In genomic region chrX:140280016-140280415, GRCm38 (mm10) we compare ENCODE assay signal across 9 mouse cellular contexts.
A peak's percentile ranks its signal among the peaks of the same experiment; 100 is the strongest.
DNase-seq lines count a peak whose midpoint lies in the region; ATAC-seq and TF ChIP-seq lines count a peak whose summit lies in the region.
"Had no signal": no experiment of that assay in that cellular context is flagged by ENCODE, and none has a peak within 500 bp of the region (broad histone marks: within the 10 kb centered on the region; RNA-seq: fewer than 3 reads in every experiment).

No protein-coding gene starts in this region.

- 19% methylated on average over 12 of the region's 12 CpGs for WGBS in intestine, embryonic 14.5 days
- 11% methylated on average over 12 of the region's 12 CpGs for WGBS in intestine, embryonic 16.5 days
- 15% methylated on average over 12 of the region's 12 CpGs for WGBS in liver, embryonic 14.5 days (ENCODE audit: insufficient replicate concordance)

- no peak for ATAC-seq in intestine, embryonic 14.5 days (replicated peaks; ENCODE audit: low FRiP score, low TSS enrichment, low read depth)
- ATAC-seq in intestine, embryonic 16.5 days = no peak
- ATAC-seq in liver, embryonic 14.5 days (ENCODE audit: insufficient read depth) = no peak
- ATAC-seq: Patski had no signal

- H3K4me2 ChIP-seq in intestine, embryonic 14.5 days (ENCODE audit: low read length) = peak overlapping the region; percentile 13; the same call in 1 of the 2 replicates
- no peak overlapping the region for H3K4me2 ChIP-seq in intestine, embryonic 16.5 days (ENCODE audit: low read depth, low read length)
- H3K4me2 ChIP-seq in liver, embryonic 14.5 days (ENCODE audit: low read depth) = no peak overlapping the region

- TF ChIP-seq EP300 in liver, embryonic 14.5 days (IDR thresholded peaks at IDR 0.05; ENCODE audit: low read depth) = no peak

- peaks cover 64% of the 10 kb centered on the region for H3K27me3 ChIP-seq in intestine, embryonic 14.5 days (replicated peaks; ENCODE audit: control insufficient read depth, insufficient read depth, low read length)
- peaks cover 43% of the 10 kb centered on the region for H3K27me3 ChIP-seq in intestine, embryonic 16.5 days (replicated peaks; ENCODE audit: control insufficient read depth, insufficient read depth, low read length)
- H3K27me3 ChIP-seq in liver, embryonic 14.5 days (ENCODE audit: control insufficient read depth, insufficient read depth, low read length) = peaks cover 22% of the 10 kb centered on the region

- no peaks in the 10 kb centered on the region for H3K4me1 ChIP-seq in intestine, embryonic 14.5 days (replicated peaks; ENCODE audit: control insufficient read depth, insufficient read depth, low read length)
- no peaks in the 10 kb centered on the region for H3K4me1 ChIP-seq in intestine, embryonic 16.5 days (ENCODE audit: control insufficient read depth, insufficient read depth, low read length)
- no peaks in the 10 kb centered on the region; the same call in 1 of the 2 replicates for H3K4me1 ChIP-seq in cortical plate, adult 2 months (ENCODE audit: control insufficient read depth, insufficient read depth, low read length)
- no peaks in the 10 kb centered on the region for H3K4me1 ChIP-seq in liver, embryonic 14.5 days (replicated peaks; ENCODE audit: control insufficient read depth in 2 of 2, insufficient read depth in 2 of 2, low read length in 1 of 2)

- DNase-seq in intestine, embryonic 14.5 days (ENCODE audit: low spot score) = no peak
- peak; percentile 1 for DNase-seq in ES-CJ7 (ENCODE audit: low read depth, low spot score)
- peak in 2 of 3 experiments; percentile 2 to 3 for DNase-seq in liver, embryonic 14.5 days (ENCODE audit: low read depth in 3 of 3, low spot score in 3 of 3)
- no peak for DNase-seq in ovary, postnatal 36 days (ENCODE audit: low spot score)
- no peak for DNase-seq in adrenal gland, postnatal 36 days
- DNase-seq in c-Kit-positive CD71-positive TER-119-positive erythroid progenitor cells, embryonic 14.5 days (ENCODE audit: low spot score) = no peak

- H3K36me3 ChIP-seq in intestine, embryonic 14.5 days (ENCODE audit: control insufficient read depth, insufficient read depth, low read length) = no peaks in the 10 kb centered on the region
- H3K36me3 ChIP-seq in intestine, embryonic 16.5 days (ENCODE audit: control insufficient read depth, insufficient read depth, low read length) = no peaks in the 10 kb centered on the region
- H3K36me3 ChIP-seq in liver, embryonic 14.5 days (replicated peaks; ENCODE audit: control insufficient read depth, insufficient read depth, low read depth) = no peaks in the 10 kb centered on the region

- H3K9ac ChIP-seq in intestine, embryonic 14.5 days (ENCODE audit: low read length) = no peak overlapping the region
- no peak overlapping the region for H3K9ac ChIP-seq in intestine, embryonic 16.5 days (ENCODE audit: low read depth, low read length)
- no peak overlapping the region for H3K9ac ChIP-seq in liver, embryonic 14.5 days (replicated peaks)

- H3K27ac ChIP-seq in intestine, embryonic 14.5 days (ENCODE audit: low read depth) = no peak overlapping the region
- H3K27ac ChIP-seq in intestine, embryonic 16.5 days (ENCODE audit: low read length) = no peak overlapping the region
- no peak overlapping the region for H3K27ac ChIP-seq in cortical plate, adult 2 months (ENCODE audit: insufficient read depth, low read length)
- no peak overlapping the region for H3K27ac ChIP-seq in liver, embryonic 14.5 days

- H3K9me3 ChIP-seq in intestine, embryonic 14.5 days (ENCODE audit: control insufficient read depth, low read length) = no peaks in the 10 kb centered on the region
- H3K9me3 ChIP-seq in intestine, embryonic 16.5 days (ENCODE audit: control insufficient read depth, low read length) = no peaks in the 10 kb centered on the region
- H3K9me3 ChIP-seq in liver, embryonic 14.5 days (ENCODE audit: control insufficient read depth, low read length) = no peaks in the 10 kb centered on the region

- no peak overlapping the region for H3K4me3 ChIP-seq in intestine, embryonic 14.5 days (ENCODE audit: low read depth, low read length)
- no peak overlapping the region for H3K4me3 ChIP-seq in intestine, embryonic 16.5 days (ENCODE audit: low read length)
- H3K4me3 ChIP-seq in cortical plate, adult 2 months (ENCODE audit: insufficient read depth, low read length) = peak overlapping the region; percentile 31
- no peak overlapping the region for H3K4me3 ChIP-seq in liver, embryonic 14.5 days (ENCODE audit: insufficient read depth in 1 of 2, low read depth in 2 of 2, low read length in 2 of 2)

- no peak for TF ChIP-seq CTCF in cortical plate, adult 2 months (IDR thresholded peaks at IDR 0.05; ENCODE audit: extremely low read depth, insufficient read depth, low read length)
- TF ChIP-seq CTCF in liver, embryonic 14.5 days (IDR thresholded peaks at IDR 0.05; ENCODE audit: low read depth) = no peak

- no peak for TF ChIP-seq POLR2A in cortical plate, adult 2 months (IDR thresholded peaks at IDR 0.05; ENCODE audit: extremely low read depth, insufficient read depth, low read length)

Comparison
In these comparisons a context has a peak if more than half of its experiments do, and no peak if none do; other contexts are left out.
1. DNase-seq: peak in ES-CJ7 (single experiment) and liver, embryonic 14.5 days (2 of 3); none in intestine, embryonic 14.5 days (single experiment), ovary, postnatal 36 days (single experiment), adrenal gland, postnatal 36 days (0 of 2) and c-Kit-positive CD71-positive TER-119-positive erythroid progenitor cells, embryonic 14.5 days (single experiment).